Mouse (Mus musculus) liver, embryonic 15.5 days (tissue): ENCODE data around the gene Cep89. TPM values are rescaled to one million over a fixed set of nuclear protein-coding genes. Genes with fewer than 3 reads are reported as not detected.

ENCODE experiments used
- ATAC-seq: fragments of 200-750 bp; cut with Nextera tagmentation; 2 replicates; pipeline ENCODE4 v1.8.0; 2017; ENCODE audit warnings: moderate number of reproducible peaks, mild to moderate bottlenecking, moderate library complexity; ENCODE audit not compliant: insufficient read depth
- H3K27ac ChIP-seq: fragments of 300-500 bp; sonication (generic); replicated peaks from 2 replicates; pipeline ENCODE4 v1.5.1; 2015; ENCODE audit warnings: mild to moderate bottlenecking, inconsistent platforms
- H3K27me3 ChIP-seq: fragments of 300-500 bp; sonication (generic); 2 replicates; pipeline ENCODE4 v1.6.1; 2015; ENCODE audit warnings: mild to moderate bottlenecking, inconsistent platforms
- H3K36me3 ChIP-seq: fragments of 300-500 bp; sonication (generic); replicated peaks from 2 replicates; pipeline ENCODE4 v1.6.1; 2015; ENCODE audit warnings: moderate library complexity, mild to moderate bottlenecking, inconsistent platforms
- H3K4me1 ChIP-seq: fragments of 300-500 bp; sonication (generic); replicated peaks from 2 replicates; pipeline ENCODE4 v1.6.1; 2015; ENCODE audit warnings: inconsistent platforms
- H3K4me2 ChIP-seq: fragments of 300-500 bp; sonication (generic); 2 replicates; pipeline ENCODE4 v1.6.1; 2015; ENCODE audit warnings: moderate library complexity, mild to moderate bottlenecking, inconsistent platforms
- H3K4me3 ChIP-seq: fragments of 300-500 bp; sonication (generic); replicated peaks from 2 replicates; pipeline ENCODE4 v1.5.1; 2015; ENCODE audit warnings: mild to moderate bottlenecking, inconsistent platforms
- H3K9ac ChIP-seq: fragments of 300-500 bp; sonication (generic); 2 replicates; pipeline ENCODE4 v1.6.1; 2015; ENCODE audit warnings: moderate library complexity, mild to moderate bottlenecking, inconsistent platforms
- H3K9me3 ChIP-seq: fragments of 300-500 bp; sonication (generic); replicated peaks from 2 replicates; pipeline ENCODE4 v1.6.1; 2016; ENCODE audit warnings: inconsistent platforms
- WGBS: fragments of 180-500 bp; shearing (Covaris S2); methylation state at CpG from one replicate; pipeline ENCODE4 v1.1.7; 2015; ENCODE audit warnings: mixed read lengths; ENCODE audit not compliant: insufficient replicate concordance; 5-methylcytosine and 5-hydroxymethylcytosine counted together
- polyA plus RNA-seq: library from polyadenylated mRNA; unstranded; fragments of >200 nt; fragmentation: Nextera tagmentation; extraction: Ambion mirVana; gene quantifications from 2 replicates; pipeline ENCODE4 v1.2.1, GENCODE M21; 2015

The Cep89 gene
- polyA plus RNA-seq, 1 experiment from 2014 or later: 19.4 TPM

GRCm38 (mm10) chr7:35447501-35447900 lies 50.7 kb downstream of the Cep89 start:
- no peak overlapping the region for H3K4me3 ChIP-seq
- H3K9me3 ChIP-seq: no peaks in the 10 kb centered on the region
- H3K36me3 ChIP-seq: no peaks in the 10 kb centered on the region
- no peaks in the 10 kb centered on the region for H3K27me3 ChIP-seq
- peaks cover 12% of the 10 kb centered on the region; the same call in 1 of the 2 replicates for H3K4me1 ChIP-seq
- no peak overlapping the region for H3K9ac ChIP-seq
- ATAC-seq: no peak
- no peak overlapping the region for H3K27ac ChIP-seq
- 60% methylated on average over 4 of the region's 4 CpGs for WGBS
- H3K4me2 ChIP-seq: no peak overlapping the region

- Histone ChIP-seq H3K9ac (no peak within 1 kb of the TSS), H3K4me2 (peak within 1 kb of the TSS; percentile 20; the same call in 1 of the 2 replicates), H3K27ac (no peak within 1 kb of the TSS), H3K4me3 (no peak within 1 kb of the TSS), H3K36me3 (no peaks in the 10 kb centered on the region), H3K4me1 (peaks cover 12% of the 10 kb centered on the region; the same call in 1 of the 2 replicates), H3K27me3 (no peaks in the 10 kb centered on the region), H3K9me3 (no peaks in the 10 kb centered on the region)
- ATAC-seq: no peak
- 18% methylated on average over 15 of the region's 15 CpGs for WGBS
Observed at GRCm38 (mm10) chr7:35447996-35448846, 51.4 kb downstream of the Cep89 start, which contains the start of gene Slc7a9. Gene Slc7a9 (plus strand): TSS chr7:35448796.

GRCm38 (mm10) chr7:35448867-35449266 lies 52.0 kb downstream of the Cep89 start:
- H3K4me3 ChIP-seq: no peak overlapping the region

GRCm38 (mm10) chr7:35456091-35456814 lies 59.4 kb downstream of the Cep89 start:
- no peak overlapping the region for H3K4me2 ChIP-seq
- no peak for ATAC-seq
- no peaks in the 10 kb centered on the region for H3K4me1 ChIP-seq
- no peak overlapping the region for H3K27ac ChIP-seq
- no peaks in the 10 kb centered on the region for H3K36me3 ChIP-seq
- 52% methylated on average over 4 of the region's 4 CpGs for WGBS
- H3K4me3 ChIP-seq: no peak overlapping the region
- no peaks in the 10 kb centered on the region for H3K9me3 ChIP-seq
- no peaks in the 10 kb centered on the region for H3K27me3 ChIP-seq
- H3K9ac ChIP-seq: no peak overlapping the region

More at GRCm38 (mm10) chr7:35448867-35449266, 52.0 kb downstream of the Cep89 start:
- Histone ChIP-seq H3K27me3 (no peaks in the 10 kb centered on the region), H3K36me3 (no peaks in the 10 kb centered on the region), H3K4me2 (peak overlapping the region; percentile 20; the same call in 1 of the 2 replicates), H3K9me3 (no peaks in the 10 kb centered on the region), H3K9ac (no peak overlapping the region), H3K27ac (no peak overlapping the region), H3K4me1 (peaks cover 12% of the 10 kb centered on the region; the same call in 1 of the 2 replicates)
- ATAC-seq: no peak
- 41% methylated on average over 7 of the region's 7 CpGs for WGBS

- H3K36me3 ChIP-seq: no peaks in the 10 kb centered on the region
- H3K27ac ChIP-seq: no peak overlapping the region
- H3K4me2 ChIP-seq: no peak overlapping the region
- H3K9ac ChIP-seq: no peak overlapping the region
- H3K4me1 ChIP-seq: no peaks in the 10 kb centered on the region
- 47% methylated on average over 4 of the region's 4 CpGs for WGBS
- ATAC-seq: no peak
- no peaks in the 10 kb centered on the region for H3K27me3 ChIP-seq
- H3K9me3 ChIP-seq: no peaks in the 10 kb centered on the region
- H3K4me3 ChIP-seq: no peak overlapping the region
Observed at GRCm38 (mm10) chr7:35460971-35461370, 64.1 kb downstream of the Cep89 start.

- Histone ChIP-seq H3K4me3 (no peak overlapping the region), H3K4me1 (no peaks in the 10 kb centered on the region), H3K27ac (no peak overlapping the region), H3K27me3 (no peaks in the 10 kb centered on the region), H3K36me3 (no peaks in the 10 kb centered on the region), H3K4me2 (no peak overlapping the region), H3K9me3 (no peaks in the 10 kb centered on the region), H3K9ac (no peak overlapping the region)
- 79% methylated on average over 5 of the region's 5 CpGs for WGBS
- no peak for ATAC-seq
Observed at GRCm38 (mm10) chr7:35465027-35465426, 68.2 kb downstream of the Cep89 start.

GRCm38 (mm10) chr7:35467856-35468255 lies 71.0 kb downstream of the Cep89 start:
- no peaks in the 10 kb centered on the region for H3K9me3 ChIP-seq
- ATAC-seq: no peak
- H3K4me1 ChIP-seq: no peaks in the 10 kb centered on the region
- no peaks in the 10 kb centered on the region for H3K27me3 ChIP-seq
- no peaks in the 10 kb centered on the region for H3K36me3 ChIP-seq
- no peak overlapping the region for H3K4me2 ChIP-seq
- H3K27ac ChIP-seq: no peak overlapping the region
- WGBS: 54% methylated on average over 2 of the region's 2 CpGs
- H3K4me3 ChIP-seq: no peak overlapping the region
- no peak overlapping the region for H3K9ac ChIP-seq

- Histone ChIP-seq H3K27ac (no peak overlapping the region), H3K9ac (no peak overlapping the region), H3K27me3 (no peaks in the 10 kb centered on the region), H3K36me3 (no peaks in the 10 kb centered on the region), H3K9me3 (no peaks in the 10 kb centered on the region), H3K4me1 (no peaks in the 10 kb centered on the region), H3K4me2 (no peak overlapping the region), H3K4me3 (no peak overlapping the region)
- 48% methylated on average over 4 of the region's 4 CpGs for WGBS
- ATAC-seq: no peak
Observed at GRCm38 (mm10) chr7:35470794-35471193, 74.0 kb downstream of the Cep89 start.

GRCm38 (mm10) chr7:35476457-35476856 lies 79.6 kb downstream of the Cep89 start:
- Histone ChIP-seq H3K4me1 (no peaks in the 10 kb centered on the region), H3K4me2 (no peak overlapping the region), H3K36me3 (no peaks in the 10 kb centered on the region), H3K27me3 (no peaks in the 10 kb centered on the region), H3K27ac (no peak overlapping the region), H3K4me3 (no peak overlapping the region), H3K9ac (no peak overlapping the region), H3K9me3 (no peaks in the 10 kb centered on the region)
- 71% methylated on average over 2 of the region's 2 CpGs for WGBS
- no peak for ATAC-seq

GRCm38 (mm10) chr7:35485126-35485525 lies 88.3 kb downstream of the Cep89 start:
- H3K9me3 ChIP-seq: no peaks in the 10 kb centered on the region
- ATAC-seq: no peak
- H3K27ac ChIP-seq: no peak overlapping the region
- no peak overlapping the region for H3K4me2 ChIP-seq
- H3K9ac ChIP-seq: no peak overlapping the region
- H3K36me3 ChIP-seq: no peaks in the 10 kb centered on the region
- H3K4me1 ChIP-seq: no peaks in the 10 kb centered on the region
- H3K4me3 ChIP-seq: no peak overlapping the region
- no peaks in the 10 kb centered on the region for H3K27me3 ChIP-seq
- WGBS: 62% methylated on average over 2 of the region's 2 CpGs

GRCm38 (mm10) chr7:35486553-35486952 lies 89.7 kb downstream of the Cep89 start:
- no peak for ATAC-seq
- H3K4me2 ChIP-seq: no peak overlapping the region
- H3K9ac ChIP-seq: no peak overlapping the region
- no peak overlapping the region for H3K4me3 ChIP-seq
- H3K36me3 ChIP-seq: no peaks in the 10 kb centered on the region
- no peaks in the 10 kb centered on the region for H3K4me1 ChIP-seq
- no peaks in the 10 kb centered on the region for H3K9me3 ChIP-seq
- H3K27ac ChIP-seq: no peak overlapping the region
- no peaks in the 10 kb centered on the region for H3K27me3 ChIP-seq
- WGBS: 51% methylated on average over 8 of the region's 8 CpGs
